Mouse (Mus musculus) layer of hippocampus, postnatal 25 days (tissue): Measurements from ENCODE around the gene Fmo5. TPM values are rescaled to one million over a fixed set of nuclear protein-coding genes. Genes with fewer than 3 reads are reported as not detected.

ENCODE experiments used
- microRNA-seq, 2 experiments: library from miRNA; unstranded; fragments of <30 nt; microRNA quantifications; one replicate each; pipeline ENCODE4 v1.2.0; 2021
- total RNA-seq, 2 experiments: library from RNA; stranded (reverse); gene quantifications; 2 replicates each; pipeline ENCODE4 v1.2.3; 2021

The Fmo5 gene
- total RNA-seq, 2 experiments from 2014 or later = 3.7 to 4.4 TPM

Small RNA genes lying within 50 kb of the gene (microRNA-seq; reads per million reads assigned to microRNA genes)
- gene Mir7225 = 0 reads per million in 2 experiments

Other genes with a start within 250 kb of the Fmo5 start
- gene Olfr1402, start 206.8 kb upstream of the Fmo5 start, total RNA-seq = not detected
- gene Chd1l, start 18.6 kb upstream of the Fmo5 start, total RNA-seq = 10 to 100 TPM in 1 of 2 experiments, 1 to 10 TPM in 1; 9.6 to 10.3 TPM
- gene Prkab2, start 29.4 kb downstream of the Fmo5 start, total RNA-seq = 10 to 100 TPM; 31.1 to 35.3 TPM
- not detected for gene Gm17651, start 45.9 kb downstream of the Fmo5 start, total RNA-seq